Mouse (Mus musculus): Measurements from ENCODE around the gene Stx19. TPM values are rescaled to one million over a fixed set of nuclear protein-coding genes. Genes with fewer than 3 reads are reported as not detected.
A peak's percentile ranks its signal among the peaks of the same experiment; 100 is the strongest.

Gene Stx19
- polyA plus RNA-seq, 1 experiment from 2014 or later, result 0.71 TPM

DNA sequence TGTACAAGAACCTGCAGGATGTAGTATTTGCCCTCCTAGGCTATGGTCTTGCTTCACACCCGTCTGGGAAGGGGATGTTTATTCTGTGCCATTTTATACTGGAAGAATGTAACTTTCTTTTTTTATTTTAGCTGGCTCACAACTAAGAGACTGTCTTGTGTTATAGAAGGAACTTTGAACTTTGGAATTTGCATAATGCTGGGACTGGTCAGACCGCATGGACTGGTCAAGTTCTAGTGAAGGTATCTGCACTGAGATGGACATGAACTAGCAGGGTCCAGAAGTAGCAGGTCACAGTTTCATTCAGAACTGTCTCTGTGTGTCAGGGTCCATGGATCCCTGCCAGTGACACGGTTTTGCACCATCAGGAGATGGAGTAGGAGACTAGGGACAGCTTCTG is 14.6 kb upstream of the Stx19 start:
- WGBS, result 93% methylated on average over 3 of the region's 3 CpGs
- Histone ChIP-seq H3K4me3 (replicated peaks; ENCODE audit: low read length) (no peak overlapping the region), H3K9me3 (ENCODE audit: control insufficient read depth, low read length) (no peaks in the 10 kb centered on the region), H3K27me3 (replicated peaks; ENCODE audit: control insufficient read depth, insufficient read depth, low read length) (no peaks in the 10 kb centered on the region), H3K4me1 (replicated peaks; ENCODE audit: control insufficient read depth, insufficient read depth, low read length) (no peaks in the 10 kb centered on the region), H3K27ac (ENCODE audit: low read length) (no peak overlapping the region), H3K36me3 (ENCODE audit: control insufficient read depth, insufficient read depth) (peaks cover 10% of the 10 kb centered on the region), H3K4me2 (ENCODE audit: low read length) (no peak overlapping the region), H3K9ac (replicated peaks; ENCODE audit: low read depth, low read length) (no peak overlapping the region)
- no peak for ATAC-seq

DNA sequence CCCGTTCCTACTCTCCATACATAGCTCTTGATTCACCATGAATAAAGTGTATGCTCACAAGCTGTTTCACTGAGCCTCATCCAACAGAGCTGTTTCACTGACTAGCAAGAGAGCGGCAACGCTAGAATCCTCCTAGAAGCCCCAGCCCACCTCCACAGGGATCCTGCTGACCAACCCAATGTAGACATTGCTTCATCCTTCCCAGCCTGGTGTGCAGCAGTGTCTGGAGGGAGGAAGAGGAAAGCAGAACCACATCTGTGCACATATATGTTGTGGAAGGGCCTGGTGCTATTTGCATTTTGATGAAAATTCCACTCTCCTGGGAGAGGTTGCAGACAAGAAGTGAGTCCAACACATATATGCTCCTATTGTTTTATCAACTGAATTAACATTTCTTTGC is 9.9 kb upstream of the Stx19 start:
- H3K4me2 ChIP-seq (ENCODE audit: low read length), result no peak overlapping the region
- 97% methylated on average over 3 of the region's 3 CpGs for WGBS

DNA sequence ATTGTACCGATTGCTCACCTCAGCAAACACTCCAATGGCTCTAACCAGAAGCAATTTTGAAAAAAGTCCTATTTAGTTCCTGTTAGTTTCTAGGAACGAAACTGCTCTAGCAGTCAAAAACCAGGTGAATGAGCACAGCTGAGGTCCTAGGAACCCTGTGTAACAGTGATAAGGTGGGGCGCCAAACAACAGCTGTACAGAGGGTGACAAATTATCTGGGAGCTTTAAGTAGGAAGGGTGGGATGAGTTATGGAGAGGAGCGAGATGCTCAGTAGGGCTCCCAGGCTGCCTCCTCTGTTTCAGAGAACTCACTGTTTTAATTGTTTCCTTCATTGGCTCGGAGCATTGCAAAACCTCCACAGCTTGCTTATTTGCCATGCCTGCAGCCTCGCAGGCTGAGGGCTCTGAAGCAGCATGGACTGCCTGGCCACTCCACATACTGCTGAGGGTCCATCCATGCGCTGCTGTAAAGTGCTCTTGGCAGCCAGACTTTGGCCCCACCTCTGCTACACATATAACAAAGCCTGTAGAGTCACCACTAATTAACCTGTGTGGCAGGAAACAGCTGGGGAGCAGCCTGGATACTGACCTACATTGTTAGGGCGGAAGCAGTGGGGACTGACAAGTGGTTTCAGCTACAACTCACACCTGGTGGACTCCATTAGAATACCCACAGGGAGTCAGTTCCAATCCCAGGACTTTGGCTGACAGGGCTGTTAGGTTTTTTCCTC is 7.1 kb upstream of the Stx19 start:
- Histone ChIP-seq H3K9me3 (ENCODE audit: control insufficient read depth, low read length) (no peaks in the 10 kb centered on the region), H3K4me2 (ENCODE audit: low read length) (no peak overlapping the region), H3K4me1 (replicated peaks; ENCODE audit: control insufficient read depth, insufficient read depth, low read length) (no peaks in the 10 kb centered on the region), H3K4me3 (replicated peaks; ENCODE audit: low read length) (no peak overlapping the region), H3K36me3 (ENCODE audit: control insufficient read depth, insufficient read depth) (0 out of 2 replicates have a peak, but pooled peaks cover 2% of the 10 kb centered on the region), H3K27ac (ENCODE audit: low read length) (no peak overlapping the region), H3K27me3 (replicated peaks; ENCODE audit: control insufficient read depth, insufficient read depth, low read length) (no peaks in the 10 kb centered on the region), H3K9ac (replicated peaks; ENCODE audit: low read depth, low read length) (no peak overlapping the region)
- no peak for ATAC-seq
- 58% methylated on average over 8 of the region's 8 CpGs for WGBS

More for the DNA sequence above, 9.9 kb upstream of the Stx19 start:
- ATAC-seq, result no peak
- Histone ChIP-seq H3K4me1 (replicated peaks; ENCODE audit: control insufficient read depth, insufficient read depth, low read length) (no peaks in the 10 kb centered on the region), H3K4me3 (replicated peaks; ENCODE audit: low read length) (no peak overlapping the region), H3K36me3 (ENCODE audit: control insufficient read depth, insufficient read depth) (peaks cover 2% of the 10 kb centered on the region; the same call in 1 of the 2 replicates), H3K9ac (replicated peaks; ENCODE audit: low read depth, low read length) (no peak overlapping the region), H3K9me3 (ENCODE audit: control insufficient read depth, low read length) (no peaks in the 10 kb centered on the region), H3K27ac (ENCODE audit: low read length) (no peak overlapping the region), H3K27me3 (replicated peaks; ENCODE audit: control insufficient read depth, insufficient read depth, low read length) (no peaks in the 10 kb centered on the region)

DNA sequence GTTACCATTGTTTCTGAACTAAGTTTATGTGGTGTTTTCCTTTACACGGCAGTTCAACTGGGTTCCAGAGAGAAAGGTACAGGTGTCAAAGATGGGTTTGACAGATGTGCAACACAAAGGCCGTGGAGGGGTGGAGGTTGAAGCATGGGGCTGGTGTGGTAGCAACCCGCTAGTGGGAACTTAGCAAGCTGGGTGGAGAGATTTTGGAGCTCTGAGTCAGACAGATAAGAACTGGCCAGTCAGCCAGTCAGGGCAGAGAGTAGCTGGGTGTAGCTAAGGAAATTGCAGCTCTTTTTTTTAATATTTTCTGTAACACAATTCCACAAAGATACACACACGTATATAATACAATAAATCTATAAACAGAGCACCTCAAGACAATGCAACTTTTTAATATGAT is 3.6 kb upstream of the Stx19 start:
- H3K27me3 ChIP-seq (replicated peaks; ENCODE audit: control insufficient read depth, insufficient read depth, low read length), result no peaks in the 10 kb centered on the region
- no peak overlapping the region for H3K9ac ChIP-seq (replicated peaks; ENCODE audit: low read depth, low read length)
- no peaks in the 10 kb centered on the region for H3K9me3 ChIP-seq (ENCODE audit: control insufficient read depth, low read length)
- 0 out of 2 replicates have a peak, but pooled peaks cover 2% of the 10 kb centered on the region for H3K36me3 ChIP-seq (ENCODE audit: control insufficient read depth, insufficient read depth)
- no peak overlapping the region for H3K4me2 ChIP-seq (ENCODE audit: low read length)
- ATAC-seq, result no peak
- 94% methylated on average over 4 of the region's 4 CpGs for WGBS
- H3K4me1 ChIP-seq (replicated peaks; ENCODE audit: control insufficient read depth, insufficient read depth, low read length), result no peaks in the 10 kb centered on the region
- no peak overlapping the region for H3K4me3 ChIP-seq (replicated peaks; ENCODE audit: low read length)
- no peak overlapping the region for H3K27ac ChIP-seq (ENCODE audit: low read length)

DNA sequence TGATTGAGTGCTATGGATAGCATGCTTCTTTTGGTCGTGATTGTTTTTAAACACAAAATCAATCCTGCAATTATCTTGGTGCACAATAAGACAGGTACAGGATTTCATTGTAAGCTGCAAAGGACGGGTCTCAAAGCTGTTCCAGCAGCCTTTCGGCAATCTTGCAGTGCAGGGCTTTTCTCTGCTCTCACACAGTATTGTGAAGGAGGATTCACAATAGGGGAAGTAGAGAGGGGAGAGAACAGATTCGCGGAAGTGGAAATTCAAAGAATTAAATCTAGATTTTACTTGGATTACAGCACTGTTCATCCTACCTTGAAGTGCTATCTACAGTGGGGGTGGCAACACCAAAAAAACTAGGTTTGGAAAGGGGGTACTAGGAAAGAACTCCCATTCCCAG is 686 bp upstream of the Stx19 start:
- Histone ChIP-seq H3K36me3 (ENCODE audit: control insufficient read depth, insufficient read depth) (0 out of 2 replicates have a peak, but pooled peaks cover 2% of the 10 kb centered on the region), H3K4me1 (replicated peaks; ENCODE audit: control insufficient read depth, insufficient read depth, low read length) (no peaks in the 10 kb centered on the region), H3K27ac (ENCODE audit: low read length) (no peak overlapping the region), H3K4me3 (replicated peaks; ENCODE audit: low read length) (no peak overlapping the region), H3K9ac (replicated peaks; ENCODE audit: low read depth, low read length) (no peak overlapping the region), H3K4me2 (ENCODE audit: low read length) (no peak overlapping the region), H3K27me3 (replicated peaks; ENCODE audit: control insufficient read depth, insufficient read depth, low read length) (no peaks in the 10 kb centered on the region), H3K9me3 (ENCODE audit: control insufficient read depth, low read length) (no peaks in the 10 kb centered on the region)
- 76% methylated on average over 5 of the region's 5 CpGs for WGBS
- ATAC-seq, result no peak

DNA sequence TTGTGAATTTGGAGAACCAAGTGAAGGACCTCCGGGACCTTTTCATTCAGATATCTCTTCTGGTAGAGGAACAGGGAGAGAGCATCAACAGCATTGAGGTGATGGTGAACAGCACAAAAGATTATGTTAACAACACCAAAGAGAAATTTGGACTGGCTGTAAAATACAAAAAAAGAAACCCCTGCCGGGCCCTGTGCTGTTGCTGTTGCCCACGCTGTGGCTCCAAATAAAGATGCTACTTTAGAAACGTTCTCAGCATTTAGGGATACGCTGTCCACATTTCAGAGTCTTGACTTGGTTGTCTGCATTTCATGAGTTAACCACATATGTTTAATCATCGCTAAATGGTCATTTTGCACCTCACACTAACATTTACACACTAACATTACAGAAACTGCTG is 8.0 kb downstream of the Stx19 start:
- 93% methylated on average over 6 of the region's 6 CpGs for WGBS
- ATAC-seq, result no peak
- no peaks in the 10 kb centered on the region for H3K9me3 ChIP-seq (ENCODE audit: control insufficient read depth, low read length)

DNA sequence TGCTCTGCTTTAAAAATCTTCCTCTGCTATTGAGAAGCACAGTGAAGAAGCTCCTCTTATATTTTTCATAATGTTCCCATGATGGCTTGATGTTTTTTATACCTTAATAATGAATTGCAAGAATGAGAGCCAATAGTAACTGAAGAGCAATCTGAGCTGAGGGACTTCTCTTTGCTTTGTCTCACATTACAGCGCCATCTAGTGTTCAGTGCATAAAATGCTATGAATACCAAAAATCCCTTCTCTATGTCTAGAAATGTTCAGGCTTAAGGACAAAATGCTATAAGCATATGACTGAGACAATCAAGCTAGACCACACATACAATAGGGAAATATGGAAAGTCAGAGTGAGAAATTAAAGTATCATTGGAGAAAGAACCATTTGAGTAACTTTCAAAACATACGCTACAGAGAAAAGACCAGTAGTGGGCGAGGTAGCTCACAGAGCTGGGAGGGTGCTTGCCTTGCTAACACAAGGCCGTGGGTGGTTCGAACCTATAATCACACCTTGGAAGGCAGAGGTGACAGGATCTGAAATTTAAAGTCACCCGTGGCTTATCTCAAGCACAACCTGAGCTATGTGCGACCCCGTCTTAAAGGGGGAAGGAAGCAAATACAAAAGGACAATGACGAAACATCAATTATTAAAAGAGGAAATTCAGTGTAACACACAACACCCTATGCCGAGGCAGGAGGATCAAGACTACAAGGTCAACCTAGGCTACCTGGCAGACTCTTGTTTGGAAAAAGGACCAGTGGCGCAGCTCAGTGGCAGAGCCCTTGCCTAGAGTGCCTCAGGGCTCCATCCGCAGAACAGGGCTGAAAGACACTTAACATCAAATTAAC is 11.9 kb downstream of the Stx19 start:
- no peak overlapping the region for H3K4me3 ChIP-seq (replicated peaks; ENCODE audit: low read length)
- no peak overlapping the region for H3K4me2 ChIP-seq (ENCODE audit: low read length)
- no peaks in the 10 kb centered on the region for H3K36me3 ChIP-seq (ENCODE audit: control insufficient read depth, insufficient read depth)
- H3K9me3 ChIP-seq (ENCODE audit: control insufficient read depth, low read length), result no peaks in the 10 kb centered on the region
- no peaks in the 10 kb centered on the region for H3K27me3 ChIP-seq (replicated peaks; ENCODE audit: control insufficient read depth, insufficient read depth, low read length)
- no peaks in the 10 kb centered on the region for H3K4me1 ChIP-seq (replicated peaks; ENCODE audit: control insufficient read depth, insufficient read depth, low read length)
- no peak overlapping the region for H3K9ac ChIP-seq (replicated peaks; ENCODE audit: low read depth, low read length)
- peak; percentile 36 for ATAC-seq
- H3K27ac ChIP-seq (ENCODE audit: low read length), result no peak overlapping the region
- WGBS, result 78% methylated on average over 12 of the region's 12 CpGs

More for the DNA sequence above, 8.0 kb downstream of the Stx19 start:
- H3K36me3 ChIP-seq (ENCODE audit: control insufficient read depth, insufficient read depth), result no peaks in the 10 kb centered on the region
- H3K4me1 ChIP-seq (replicated peaks; ENCODE audit: control insufficient read depth, insufficient read depth, low read length), result no peaks in the 10 kb centered on the region
- no peak overlapping the region for H3K27ac ChIP-seq (ENCODE audit: low read length)
- no peak overlapping the region for H3K4me3 ChIP-seq (replicated peaks; ENCODE audit: low read length)
- H3K9ac ChIP-seq (replicated peaks; ENCODE audit: low read depth, low read length), result no peak overlapping the region
- H3K4me2 ChIP-seq (ENCODE audit: low read length), result no peak overlapping the region
- H3K27me3 ChIP-seq (replicated peaks; ENCODE audit: control insufficient read depth, insufficient read depth, low read length), result no peaks in the 10 kb centered on the region

DNA sequence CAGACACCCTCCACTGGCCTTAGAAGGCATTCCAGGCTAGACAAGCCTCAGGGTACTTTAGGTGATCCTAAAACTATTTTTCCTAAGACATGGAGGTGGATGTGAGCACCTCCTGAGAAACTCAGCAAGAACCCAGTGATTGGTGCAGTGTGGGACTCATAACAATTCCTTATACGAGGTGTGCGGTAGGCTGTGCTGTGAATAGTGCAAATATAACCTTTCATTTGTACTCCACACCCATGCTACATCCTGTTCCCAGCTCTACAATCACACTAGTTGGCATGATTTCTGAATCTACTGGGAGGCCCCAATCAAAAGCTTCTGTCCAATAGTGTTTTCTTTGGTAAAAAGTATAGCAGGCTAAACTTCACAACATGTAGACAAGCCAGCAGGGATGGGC is 17.6 kb downstream of the Stx19 start:
- Histone ChIP-seq H3K27ac (ENCODE audit: low read length) (no peak overlapping the region), H3K4me3 (replicated peaks; ENCODE audit: low read length) (no peak overlapping the region), H3K36me3 (ENCODE audit: control insufficient read depth, insufficient read depth) (no peaks in the 10 kb centered on the region), H3K9me3 (ENCODE audit: control insufficient read depth, low read length) (no peaks in the 10 kb centered on the region), H3K27me3 (replicated peaks; ENCODE audit: control insufficient read depth, insufficient read depth, low read length) (no peaks in the 10 kb centered on the region), H3K4me1 (replicated peaks; ENCODE audit: control insufficient read depth, insufficient read depth, low read length) (no peaks in the 10 kb centered on the region), H3K4me2 (ENCODE audit: low read length) (no peak overlapping the region), H3K9ac (replicated peaks; ENCODE audit: low read depth, low read length) (no peak overlapping the region)
- ATAC-seq, result no peak
- 97% methylated on average over 2 of the region's 2 CpGs for WGBS

DNA sequence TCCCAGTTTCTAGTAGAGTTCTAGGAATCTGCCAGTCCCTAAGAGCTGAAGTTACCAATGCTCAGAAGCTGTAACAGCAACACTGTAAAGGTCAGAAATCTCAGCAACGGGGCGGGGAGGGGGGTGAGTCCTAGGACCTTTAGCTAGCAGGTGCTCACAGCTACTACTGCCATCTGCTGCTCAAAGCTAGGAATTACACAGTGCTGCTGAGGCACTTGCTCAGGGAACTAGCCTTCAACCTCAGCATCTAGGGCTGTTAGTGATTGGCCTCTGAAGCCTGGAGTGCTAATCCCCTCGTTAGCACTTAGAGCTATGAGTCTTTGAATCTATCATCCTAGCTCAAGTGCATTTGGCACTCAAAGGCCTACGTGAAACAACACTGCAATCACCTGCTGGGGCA is 18.0 kb downstream of the Stx19 start:
- H3K4me1 ChIP-seq (replicated peaks; ENCODE audit: control insufficient read depth, insufficient read depth, low read length), result no peaks in the 10 kb centered on the region
- no peak for ATAC-seq
- no peak overlapping the region for H3K4me2 ChIP-seq (ENCODE audit: low read length)
- 12% methylated on average over 4 of the region's 4 CpGs for WGBS
- no peaks in the 10 kb centered on the region for H3K36me3 ChIP-seq (ENCODE audit: control insufficient read depth, insufficient read depth)
- no peaks in the 10 kb centered on the region for H3K27me3 ChIP-seq (replicated peaks; ENCODE audit: control insufficient read depth, insufficient read depth, low read length)
- no peaks in the 10 kb centered on the region for H3K9me3 ChIP-seq (ENCODE audit: control insufficient read depth, low read length)
- no peak overlapping the region for H3K27ac ChIP-seq (ENCODE audit: low read length)
- H3K4me3 ChIP-seq (replicated peaks; ENCODE audit: low read length), result no peak overlapping the region
- H3K9ac ChIP-seq (replicated peaks; ENCODE audit: low read depth, low read length), result no peak overlapping the region
